ENCODE assay signal across 17 mouse cellular contexts in genomic region chr3:52832421-52832820, GRCm38 (mm10).
"Had no signal": no experiment of that assay in that cellular context is flagged by ENCODE, and none has a peak within 500 bp of the region (broad histone marks: within the 10 kb centered on the region; RNA-seq: fewer than 3 reads in every experiment).

No protein-coding gene starts in this region.

- H3K4me2 ChIP-seq: lung, embryonic 14.5 days; midbrain, embryonic 12.5 days; neural tube, embryonic 13.5 days; stomach, embryonic 15.5 days had no signal

- DNase-seq: lung, adult 18-20 months; lung, embryonic 14.5 days; lung, postnatal 10 days; lung, postnatal 4 days; midbrain, embryonic 14.5 days; right cerebral cortex, postnatal 14 days; thymus, adult 2 months; thymus, postnatal 25 days; thymus, postnatal 4 days had no signal

- H3K4me3 ChIP-seq: midbrain, embryonic 10.5 days; midbrain, embryonic 12.5 days; myocyte; neural tube, embryonic 13.5 days; stomach, embryonic 15.5 days had no signal

- H3K36me3 ChIP-seq: midbrain, embryonic 10.5 days; midbrain, embryonic 12.5 days; neural tube, embryonic 13.5 days; stomach, embryonic 15.5 days had no signal

- H3K27me3 ChIP-seq: midbrain, embryonic 12.5 days; neural tube, embryonic 13.5 days; stomach, embryonic 15.5 days had no signal

- H3K4me1 ChIP-seq: stomach, embryonic 15.5 days had no signal

- H3K9ac ChIP-seq: liver, embryonic 14.5 days; lung, embryonic 14.5 days; midbrain, embryonic 12.5 days; neural tube, embryonic 13.5 days; stomach, embryonic 15.5 days had no signal

- ATAC-seq: midbrain, embryonic 16.5 days had no signal

- H3K9me3 ChIP-seq: midbrain, embryonic 10.5 days; midbrain, embryonic 12.5 days; neural tube, embryonic 13.5 days; stomach, embryonic 15.5 days had no signal

- H3K27ac ChIP-seq: liver, embryonic 14.5 days; midbrain, embryonic 10.5 days; midbrain, embryonic 12.5 days; neural tube, embryonic 13.5 days; stomach, embryonic 15.5 days; stomach, postnatal 0 days had no signal
